Mouse (Mus musculus) myocyte (in vitro differentiated cells): ENCODE measurements at regions not wholly inside any gene's neighbourhood (a gene's known extent, or its start where the extent isn't known, plus 50 kb on each side); places are given as distances from the start of the nearest gene placed in this dataset.

Experiments
- H3K27me3 ChIP-seq: one replicate; pipeline ENCODE4 v1.6.1; 2011; ENCODE audit not compliant: control insufficient read depth, insufficient read depth, insufficient read length
- H3K36me3 ChIP-seq: one replicate; pipeline ENCODE4 v1.6.1; 2011; ENCODE audit not compliant: control insufficient read depth, insufficient read depth
- H3K4me2 ChIP-seq: one replicate; pipeline ENCODE4 v1.6.1; 2011; ENCODE audit warnings: low read depth, control low read depth
- H3K4me3 ChIP-seq: one replicate; pipeline ENCODE4 v1.5.1; 2011; ENCODE audit warnings: mild to moderate bottlenecking, control low read depth, moderate library complexity
- H3K79me2 ChIP-seq: one replicate; pipeline ENCODE4 v1.6.1; 2011; ENCODE audit not compliant: control insufficient read depth, insufficient read depth
- H3ac ChIP-seq: one replicate; pipeline ENCODE4 v1.6.1; 2011; ENCODE audit not compliant: control insufficient read depth, insufficient read length
- CEBPB ChIP-seq: IDR thresholded peaks from 2 replicates; pipeline ENCODE4 v1.6.1; 2011; ENCODE audit warnings: mild to moderate bottlenecking, moderate library complexity; ENCODE audit not compliant: poor library complexity, insufficient read depth, severe bottlenecking
- E2F4 ChIP-seq: IDR thresholded peaks from one replicate; pipeline ENCODE4 v1.6.1; 2011; ENCODE audit warnings: mild to moderate bottlenecking, control low read depth, moderate library complexity; ENCODE audit not compliant: insufficient read depth
- MAX ChIP-seq: IDR thresholded peaks from one replicate; pipeline ENCODE4 v1.6.1; 2011; ENCODE audit warnings: low read depth, mild to moderate bottlenecking, control low read depth
- MYOD1 ChIP-seq, 3 experiments: IDR thresholded peaks; one replicate each; pipeline ENCODE4 v1.6.1; 2011; ENCODE audit warnings: control low read depth in 2 of 3, low read depth in 2 of 3, mild to moderate bottlenecking in 2 of 3, moderate library complexity in 1 of 3; ENCODE audit not compliant: insufficient read length in 2 of 3, control insufficient read depth in 1 of 3
- MYOG ChIP-seq, 3 experiments: IDR thresholded peaks; one replicate each; pipeline ENCODE4 v1.6.1; 2011; ENCODE audit warnings: control low read depth in 2 of 3, low read depth in 2 of 3, mild to moderate bottlenecking in 2 of 3; ENCODE audit not compliant: insufficient read length in 2 of 3, control insufficient read depth in 1 of 3, insufficient read depth in 1 of 3
- POLR2A ChIP-seq: IDR thresholded peaks from one replicate; pipeline ENCODE4 v1.6.1; 2011; ENCODE audit warnings: low read depth, mild to moderate bottlenecking, control low read depth, moderate library complexity; ENCODE audit not compliant: insufficient read length
- POLR2AphosphoS2 ChIP-seq: IDR thresholded peaks from one replicate; pipeline ENCODE4 v1.6.1; 2011; ENCODE audit warnings: low read depth, control low read depth; ENCODE audit not compliant: insufficient read length
- REST ChIP-seq: IDR thresholded peaks from one replicate; pipeline ENCODE4 v1.6.1; 2011; ENCODE audit warnings: mild to moderate bottlenecking, control low read depth, moderate library complexity; ENCODE audit not compliant: insufficient read depth, insufficient read length
- SRF ChIP-seq: IDR thresholded peaks from one replicate; pipeline ENCODE4 v1.6.1; 2011; ENCODE audit warnings: low read depth; ENCODE audit not compliant: control insufficient read depth, insufficient read length
- TCF12 ChIP-seq: IDR thresholded peaks from one replicate; pipeline ENCODE4 v1.6.1; 2011; ENCODE audit warnings: mild to moderate bottlenecking, control low read depth; ENCODE audit not compliant: poor library complexity, insufficient read depth, severe bottlenecking
- TCF3 ChIP-seq: IDR thresholded peaks from one replicate; pipeline ENCODE4 v1.6.1; 2011; ENCODE audit warnings: low read depth, control low read depth; ENCODE audit not compliant: insufficient read length
- USF1 ChIP-seq: IDR thresholded peaks from one replicate; pipeline ENCODE4 v1.6.1; 2011; ENCODE audit warnings: low read depth, mild to moderate bottlenecking, control low read depth, moderate library complexity

DNA sequence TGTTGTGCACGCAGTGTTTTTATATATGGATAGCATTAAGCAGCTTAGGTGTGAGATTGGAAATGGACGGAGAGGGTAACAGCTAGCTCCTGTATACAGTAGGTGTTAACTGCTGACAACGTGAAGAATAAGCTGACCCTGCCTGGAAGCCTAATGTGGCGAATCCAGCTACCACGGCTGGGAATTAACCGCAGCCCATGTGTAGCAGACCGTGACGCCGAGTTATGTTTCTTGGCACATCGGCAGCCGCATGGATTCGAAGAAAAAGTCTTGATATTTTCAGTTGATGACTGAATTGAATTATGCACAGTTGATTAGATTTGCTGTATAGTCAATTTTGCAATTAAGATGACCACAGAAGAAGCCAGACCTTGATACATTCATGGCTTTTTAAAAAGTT is 108.6 kb upstream of the Smim15 start:
- no peak overlapping the region for H3ac ChIP-seq
- TF ChIP-seq POLR2A (no peak), POLR2AphosphoS2 (no peak), MYOD1 (IDR thresholded peaks at IDR 0.05; ENCODE audit: control insufficient read depth in 1 of 3, insufficient read length in 2 of 3, low read depth in 2 of 3) (no peak), TCF3 (no peak), E2F4 (no peak), MAX (no peak), USF1 (no peak), CEBPB (no peak), TCF12 (no peak), SRF (no peak), REST (no peak), MYOG (IDR thresholded peaks at IDR 0.05; ENCODE audit: control insufficient read depth in 1 of 3, insufficient read depth in 1 of 3, insufficient read length in 2 of 3, low read depth in 2 of 3) (no peak)
- H3K36me3 ChIP-seq: no peaks in the 10 kb centered on the region
- no peaks in the 10 kb centered on the region for H3K27me3 ChIP-seq
- no peak overlapping the region for H3K4me2 ChIP-seq
- no peaks in the 10 kb centered on the region for H3K79me2 ChIP-seq
- H3K4me3 ChIP-seq: no peak overlapping the region

DNA sequence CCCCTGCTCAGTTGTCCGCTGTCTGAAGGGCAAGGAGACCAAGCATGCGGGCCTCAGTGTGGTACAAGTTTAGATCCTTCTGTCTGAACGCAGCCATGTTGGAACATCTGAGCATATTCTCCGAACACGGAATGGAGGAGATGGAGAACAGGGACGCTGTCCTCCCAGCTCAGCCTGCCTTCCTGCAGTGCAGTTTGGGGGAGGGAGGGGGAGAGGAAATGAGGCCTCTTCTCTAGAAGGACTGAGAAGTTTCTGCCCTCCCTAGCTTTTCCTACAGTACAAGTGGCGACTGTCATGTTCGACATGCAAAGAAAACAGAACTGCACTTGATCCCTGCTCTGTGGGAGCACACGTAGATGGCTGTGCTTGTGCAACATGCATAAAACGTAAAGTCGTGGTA is 109.6 kb upstream of the Smim15 start:
- TF ChIP-seq REST: no peak
- no peak for TF ChIP-seq SRF
- no peak for TF ChIP-seq POLR2AphosphoS2
- no peak for TF ChIP-seq TCF12
- no peak for TF ChIP-seq CEBPB
- no peak for TF ChIP-seq MYOD1 (IDR thresholded peaks at IDR 0.05; ENCODE audit: control insufficient read depth in 1 of 3, insufficient read length in 2 of 3, low read depth in 2 of 3)
- no peak for TF ChIP-seq TCF3
- TF ChIP-seq E2F4: no peak
- no peak for TF ChIP-seq MYOG (IDR thresholded peaks at IDR 0.05; ENCODE audit: control insufficient read depth in 1 of 3, insufficient read depth in 1 of 3, insufficient read length in 2 of 3, low read depth in 2 of 3)
- TF ChIP-seq USF1: no peak
- H3K4me3 ChIP-seq: no peak overlapping the region
- no peaks in the 10 kb centered on the region for H3K36me3 ChIP-seq

DNA sequence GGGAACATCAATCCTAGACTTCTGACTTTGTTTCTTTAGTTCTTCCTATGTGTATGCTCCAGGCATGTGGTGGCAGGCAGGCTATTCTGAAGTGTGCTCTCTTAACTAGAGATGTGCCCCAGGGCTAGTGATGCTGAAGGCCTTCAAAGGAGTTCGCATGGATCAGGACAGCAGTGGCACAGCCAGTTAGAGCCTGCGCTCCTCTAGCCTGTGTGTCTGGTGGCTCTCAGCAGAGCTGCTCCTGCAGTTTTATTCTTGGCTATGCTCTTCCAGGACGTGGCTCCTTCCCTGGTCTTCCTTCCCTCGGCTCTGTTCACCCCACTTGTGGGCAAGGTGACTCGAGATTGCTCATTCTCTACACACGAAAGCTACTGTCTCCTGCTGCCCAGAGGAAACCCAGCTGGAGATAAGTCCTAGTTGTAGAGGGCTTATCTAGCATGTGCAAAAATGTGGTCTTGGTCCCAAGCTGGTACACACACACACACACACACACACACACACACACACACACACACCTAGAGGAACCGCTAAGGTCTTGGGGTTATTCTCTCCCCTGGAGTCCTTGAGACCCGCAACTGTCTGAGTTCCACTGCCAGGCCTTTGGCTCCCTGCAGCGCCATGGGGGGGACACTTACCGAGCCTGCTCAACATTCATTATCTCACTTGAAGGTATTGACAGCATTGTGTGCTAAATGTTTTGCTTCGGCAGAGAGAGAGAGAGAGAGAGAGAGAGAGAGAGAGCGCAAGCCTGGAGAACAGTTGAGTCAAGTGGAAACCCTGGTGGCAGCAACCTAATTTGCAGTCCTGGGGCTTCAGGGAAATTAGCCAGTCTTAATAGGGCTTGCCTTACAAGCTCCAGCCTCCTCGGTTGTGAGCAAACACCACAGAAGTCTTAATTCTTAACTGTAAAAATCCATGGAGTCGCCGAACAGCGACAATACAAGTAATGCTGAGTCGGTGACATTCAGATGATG is 110.4 kb upstream of the Smim15 start:
- no peak for TF ChIP-seq USF1
- no peak for TF ChIP-seq POLR2AphosphoS2
- TF ChIP-seq TCF3: no peak
- no peak for TF ChIP-seq REST
- no peak for TF ChIP-seq E2F4
- no peak for TF ChIP-seq MYOG (IDR thresholded peaks at IDR 0.05; ENCODE audit: control insufficient read depth in 1 of 3, insufficient read depth in 1 of 3, insufficient read length in 2 of 3, low read depth in 2 of 3)
- no peak for TF ChIP-seq SRF
- no peak for TF ChIP-seq MYOD1 (IDR thresholded peaks at IDR 0.05; ENCODE audit: control insufficient read depth in 1 of 3, insufficient read length in 2 of 3, low read depth in 2 of 3)
- no peak for TF ChIP-seq POLR2A
- no peak for TF ChIP-seq MAX
- TF ChIP-seq TCF12: no peak
- TF ChIP-seq CEBPB: no peak
- Histone ChIP-seq H3K36me3 (no peaks in the 10 kb centered on the region), H3K79me2 (no peaks in the 10 kb centered on the region), H3K4me3 (no peak overlapping the region), H3K27me3 (no peaks in the 10 kb centered on the region), H3K4me2 (no peak overlapping the region), H3ac (no peak overlapping the region)

More for the DNA sequence above, 109.6 kb upstream of the Smim15 start:
- Histone ChIP-seq H3K4me2 (no peak overlapping the region), H3K27me3 (no peaks in the 10 kb centered on the region), H3ac (no peak overlapping the region), H3K79me2 (no peaks in the 10 kb centered on the region)

DNA sequence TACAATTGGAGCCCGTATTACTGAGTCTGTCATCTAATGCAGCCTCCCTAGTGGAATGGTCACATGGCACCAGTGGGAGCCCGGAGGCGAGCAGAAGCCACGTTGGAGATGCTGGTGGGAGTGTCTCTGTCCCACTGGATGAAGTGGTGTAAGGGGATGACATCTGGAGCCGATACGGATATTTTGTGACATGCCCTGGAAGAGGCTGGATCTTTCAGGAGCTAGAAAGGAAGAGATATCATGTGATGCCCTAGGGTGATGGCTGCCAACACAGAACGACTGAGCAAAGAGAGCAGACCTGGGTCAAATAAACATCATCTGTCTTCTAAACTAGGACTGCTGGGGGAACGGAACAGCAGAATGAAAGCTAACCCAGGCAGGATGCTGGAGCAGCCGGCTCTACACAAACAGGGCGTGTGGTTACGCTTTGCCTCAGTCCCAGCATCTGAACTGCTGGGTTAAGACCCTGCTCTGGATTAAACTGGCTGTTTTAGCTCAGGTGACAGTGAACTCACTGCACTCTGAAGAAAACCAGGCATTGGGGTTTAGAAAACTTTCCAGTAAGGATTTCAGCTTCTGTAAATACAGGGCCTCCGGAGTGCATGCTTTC is 111.7 kb upstream of the Smim15 start:
- Histone ChIP-seq H3K79me2 (no peaks in the 10 kb centered on the region), H3K4me2 (no peak overlapping the region)

DNA sequence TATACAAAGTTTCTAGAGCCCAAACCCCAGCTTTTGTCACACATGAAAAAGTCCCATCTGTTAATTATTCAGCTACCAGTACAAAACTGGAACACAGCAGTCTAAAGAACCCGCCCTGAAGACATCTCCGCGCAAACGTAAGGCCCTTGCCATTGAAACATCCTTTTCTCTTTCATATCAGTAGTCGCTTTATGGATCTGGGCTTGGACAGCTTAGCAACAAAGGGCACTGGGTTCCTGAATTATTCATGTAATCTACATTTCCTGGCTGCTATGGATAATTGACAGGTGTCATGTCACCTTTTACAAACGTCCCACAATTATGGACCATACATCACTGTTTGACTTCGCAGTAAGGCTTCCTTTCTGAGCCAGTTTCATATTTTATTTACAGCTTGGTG is 113.0 kb upstream of the Smim15 start:
- no peaks in the 10 kb centered on the region for H3K36me3 ChIP-seq
- H3K4me3 ChIP-seq: no peak overlapping the region
- TF ChIP-seq E2F4: no peak
- no peak for TF ChIP-seq MAX
- no peak for TF ChIP-seq CEBPB
- no peak for TF ChIP-seq MYOG (IDR thresholded peaks at IDR 0.05; ENCODE audit: control insufficient read depth in 1 of 3, insufficient read depth in 1 of 3, insufficient read length in 2 of 3, low read depth in 2 of 3)
- TF ChIP-seq USF1: no peak
- TF ChIP-seq TCF3: no peak
- no peak for TF ChIP-seq MYOD1 (IDR thresholded peaks at IDR 0.05; ENCODE audit: control insufficient read depth in 1 of 3, insufficient read length in 2 of 3, low read depth in 2 of 3)
- no peak for TF ChIP-seq REST
- no peak for TF ChIP-seq POLR2A
- no peak for TF ChIP-seq POLR2AphosphoS2
- no peak for TF ChIP-seq SRF
- no peak for TF ChIP-seq TCF12

More for the DNA sequence above, 111.7 kb upstream of the Smim15 start:
- no peak overlapping the region for H3ac ChIP-seq
- H3K27me3 ChIP-seq: no peaks in the 10 kb centered on the region
- H3K4me3 ChIP-seq: no peak overlapping the region
- H3K36me3 ChIP-seq: no peaks in the 10 kb centered on the region
- no peak for TF ChIP-seq USF1
- no peak for TF ChIP-seq E2F4
- TF ChIP-seq POLR2A: no peak
- no peak for TF ChIP-seq POLR2AphosphoS2

More for the DNA sequence above, 113.0 kb upstream of the Smim15 start:
- no peaks in the 10 kb centered on the region for H3K79me2 ChIP-seq
- no peak overlapping the region for H3ac ChIP-seq
- no peaks in the 10 kb centered on the region for H3K27me3 ChIP-seq
- H3K4me2 ChIP-seq: no peak overlapping the region
